Mouse (Mus musculus) lung, adult 2 months (tissue): ENCODE data around the gene Rps2.

Experiments used
- CTCF ChIP-seq: fragments of 200-500 bp; IDR thresholded peaks from 2 replicates; pipeline ENCODE4 v1.5.1; 2011; ENCODE audit warnings: mild to moderate bottlenecking, low read length, control low read depth; ENCODE audit not compliant: insufficient read depth
- POLR2A ChIP-seq: fragments of 200-500 bp; IDR thresholded peaks from 2 replicates; pipeline ENCODE4 v1.6.1; 2011; ENCODE audit warnings: low read depth, mild to moderate bottlenecking, control low read depth, low read length, borderline replicate concordance; ENCODE audit errors: extremely low read depth

GRCm38 (mm10) chr17:24738238-24738637 is 20.3 kb downstream of the Rps2 start:
- TF ChIP-seq CTCF (no peak), POLR2A (no peak)
